Mouse (Mus musculus) hindbrain, embryonic 16.5 days (tissue): ENCODE data around the gene Gm9857. TPM values are rescaled to one million over a fixed set of nuclear protein-coding genes. Genes with fewer than 3 reads are reported as not detected.

Source experiments
- ATAC-seq: fragments of 200-750 bp; cut with Nextera tagmentation; 2 replicates; pipeline ENCODE4 v1.8.0; 2017; ENCODE audit warnings: moderate TSS enrichment, moderate library complexity
- H3K27ac ChIP-seq: fragments of 300-500 bp; sonication (generic); 2 replicates; pipeline ENCODE4 v1.5.1; 2014; ENCODE audit warnings: low read depth, mild to moderate bottlenecking, control low read depth, low read length, moderate library complexity
- H3K27me3 ChIP-seq: fragments of 300-500 bp; sonication (generic); replicated peaks from 2 replicates; pipeline ENCODE4 v1.6.1; 2014; ENCODE audit warnings: low read length; ENCODE audit not compliant: control insufficient read depth, insufficient read depth
- H3K36me3 ChIP-seq: fragments of 300-500 bp; sonication (generic); 2 replicates; pipeline ENCODE4 v1.6.1; 2014; ENCODE audit warnings: mild to moderate bottlenecking, low read length, moderate library complexity, mixed read lengths; ENCODE audit not compliant: control insufficient read depth, insufficient read depth
- H3K4me1 ChIP-seq: fragments of 300-500 bp; sonication (generic); 2 replicates; pipeline ENCODE4 v1.6.1; 2014; ENCODE audit warnings: low read depth, low read length; ENCODE audit not compliant: control insufficient read depth, insufficient read depth
- H3K4me2 ChIP-seq: fragments of 300-500 bp; sonication (generic); 2 replicates; pipeline ENCODE4 v1.6.1; 2014; ENCODE audit warnings: mild to moderate bottlenecking, low read length, control low read depth, moderate library complexity
- H3K4me3 ChIP-seq: fragments of 300-500 bp; sonication (generic); 2 replicates; pipeline ENCODE4 v1.5.1; 2014; ENCODE audit warnings: mild to moderate bottlenecking, low read length, control low read depth, moderate library complexity
- H3K9ac ChIP-seq: fragments of 300-500 bp; sonication (generic); 2 replicates; pipeline ENCODE4 v1.6.1; 2014; ENCODE audit warnings: low read depth, mild to moderate bottlenecking, control low read depth, low read length, moderate library complexity
- H3K9me3 ChIP-seq: fragments of 300-500 bp; sonication (generic); 2 replicates; pipeline ENCODE4 v1.6.1; 2014; ENCODE audit warnings: mild to moderate bottlenecking, low read length, moderate library complexity; ENCODE audit not compliant: control insufficient read depth
- WGBS: fragments of 180-500 bp; shearing (Covaris S2); extraction: QIAGEN DNeasy Blood & Tissue Kit; methylation state at CpG from one replicate; pipeline ENCODE4 v1.1.7; 2014; 5-methylcytosine and 5-hydroxymethylcytosine counted together
- polyA plus RNA-seq: library from polyadenylated mRNA; unstranded; fragments of >200 nt; fragmentation: Nextera tagmentation; extraction: Ambion mirVana; gene quantifications from 2 replicates; pipeline ENCODE4 v1.2.1, GENCODE M21; 2015

The Gm9857 gene
- polyA plus RNA-seq: not detected in 2 replicates

GRCm38 (mm10) chr3:108940001-108940633, at the start of gene Gm9857:
TSS of gene Gm9857 (minus strand) at chr3:108940445.
- WGBS: 62% methylated on average over 45 of the region's 59 CpGs
- ATAC-seq: peak; percentile 93
- H3K36me3 ChIP-seq: no peaks in the 10 kb centered on the region
- H3K4me2 ChIP-seq: peak within 1 kb of the TSS; percentile 54
- no peak within 1 kb of the TSS for H3K27ac ChIP-seq
- peak within 1 kb of the TSS; percentile 8 for H3K9ac ChIP-seq
- no peaks in the 10 kb centered on the region; the same call in 1 of the 2 replicates for H3K9me3 ChIP-seq
- peak within 1 kb of the TSS; percentile 31 for H3K4me3 ChIP-seq
- no peaks in the 10 kb centered on the region for H3K27me3 ChIP-seq
- H3K4me1 ChIP-seq: no peaks in the 10 kb centered on the region

GRCm38 (mm10) chr3:108987009-108987659, 46.9 kb upstream of the Gm9857 start:
- Histone ChIP-seq H3K4me1 (peaks cover 3% of the 10 kb centered on the region), H3K27me3 (no peaks in the 10 kb centered on the region), H3K27ac (peak overlapping the region; percentile 51), H3K9ac (no peak overlapping the region), H3K9me3 (no peaks in the 10 kb centered on the region), H3K36me3 (peaks cover 13% of the 10 kb centered on the region), H3K4me2 (no peak overlapping the region), H3K4me3 (no peak overlapping the region)
- WGBS: 46% methylated on average over 12 of the region's 12 CpGs
- ATAC-seq: peak; percentile 67

GRCm38 (mm10) chr3:108986534-108986933, 46.3 kb upstream of the Gm9857 start:
- WGBS: 83% methylated on average over 1 of the region's 1 CpGs
- Histone ChIP-seq H3K27ac (peak overlapping the region; percentile 25; the same call in 1 of the 2 replicates), H3K4me2 (no peak overlapping the region), H3K27me3 (no peaks in the 10 kb centered on the region), H3K4me3 (no peak overlapping the region), H3K36me3 (peaks cover 13% of the 10 kb centered on the region), H3K4me1 (peaks cover 3% of the 10 kb centered on the region), H3K9me3 (no peaks in the 10 kb centered on the region), H3K9ac (no peak overlapping the region)
- ATAC-seq: peak; percentile 65; the same call in 1 of the 2 replicates

- Histone ChIP-seq H3K4me3 (no peak overlapping the region), H3K36me3 (peaks cover 14% of the 10 kb centered on the region), H3K27me3 (no peaks in the 10 kb centered on the region), H3K27ac (no peak overlapping the region), H3K4me1 (peaks cover 3% of the 10 kb centered on the region), H3K9me3 (no peaks in the 10 kb centered on the region), H3K4me2 (no peak overlapping the region), H3K9ac (no peak overlapping the region)
- ATAC-seq: no peak
- 92% methylated on average over 5 of the region's 5 CpGs for WGBS
These were observed 43.7 kb upstream of the Gm9857 start for GRCm38 (mm10) chr3:108983989-108984388.

- Histone ChIP-seq H3K9ac (no peak overlapping the region), H3K4me2 (no peak overlapping the region), H3K4me1 (peaks cover 3% of the 10 kb centered on the region), H3K27me3 (no peaks in the 10 kb centered on the region), H3K4me3 (no peak overlapping the region), H3K27ac (no peak overlapping the region), H3K36me3 (peaks cover 34% of the 10 kb centered on the region), H3K9me3 (0 out of 2 replicates have a peak, but pooled peaks cover 2% of the 10 kb centered on the region)
- 82% methylated on average over 6 of the region's 6 CpGs for WGBS
- ATAC-seq: no peak
These were observed 41.7 kb upstream of the Gm9857 start for GRCm38 (mm10) chr3:108981946-108982345.

GRCm38 (mm10) chr3:108977340-108978030, 37.2 kb upstream of the Gm9857 start:
- Histone ChIP-seq H3K4me2 (no peak overlapping the region), H3K27ac (no peak overlapping the region), H3K36me3 (peaks cover 36% of the 10 kb centered on the region), H3K9me3 (0 out of 2 replicates have a peak, but pooled peaks cover 2% of the 10 kb centered on the region), H3K4me3 (no peak overlapping the region), H3K9ac (no peak overlapping the region), H3K4me1 (no peaks in the 10 kb centered on the region), H3K27me3 (no peaks in the 10 kb centered on the region)
- ATAC-seq: no peak
- WGBS: 93% methylated on average over 13 of the region's 13 CpGs

- no peak overlapping the region for H3K27ac ChIP-seq
- H3K9me3 ChIP-seq: 0 out of 2 replicates have a peak, but pooled peaks cover 2% of the 10 kb centered on the region
- H3K4me2 ChIP-seq: no peak overlapping the region
- H3K36me3 ChIP-seq: peaks cover 39% of the 10 kb centered on the region
- no peaks in the 10 kb centered on the region for H3K4me1 ChIP-seq
- no peak overlapping the region for H3K4me3 ChIP-seq
- WGBS: 90% methylated on average over 15 of the region's 15 CpGs
- no peak overlapping the region for H3K9ac ChIP-seq
- no peak for ATAC-seq
- H3K27me3 ChIP-seq: no peaks in the 10 kb centered on the region
These were observed 34.8 kb upstream of the Gm9857 start for GRCm38 (mm10) chr3:108974920-108975485.

- WGBS: 81% methylated on average over 13 of the region's 13 CpGs
- Histone ChIP-seq H3K27ac (no peak overlapping the region), H3K27me3 (no peaks in the 10 kb centered on the region), H3K9me3 (0 out of 2 replicates have a peak, but pooled peaks cover 2% of the 10 kb centered on the region), H3K36me3 (peaks cover 31% of the 10 kb centered on the region), H3K4me1 (no peaks in the 10 kb centered on the region), H3K9ac (no peak overlapping the region), H3K4me2 (no peak overlapping the region), H3K4me3 (no peak overlapping the region)
- no peak for ATAC-seq
These were observed 33.9 kb upstream of the Gm9857 start for GRCm38 (mm10) chr3:108973980-108974660.
